Mouse (Mus musculus): ENCODE measurements around the gene Smim20.

DNA sequence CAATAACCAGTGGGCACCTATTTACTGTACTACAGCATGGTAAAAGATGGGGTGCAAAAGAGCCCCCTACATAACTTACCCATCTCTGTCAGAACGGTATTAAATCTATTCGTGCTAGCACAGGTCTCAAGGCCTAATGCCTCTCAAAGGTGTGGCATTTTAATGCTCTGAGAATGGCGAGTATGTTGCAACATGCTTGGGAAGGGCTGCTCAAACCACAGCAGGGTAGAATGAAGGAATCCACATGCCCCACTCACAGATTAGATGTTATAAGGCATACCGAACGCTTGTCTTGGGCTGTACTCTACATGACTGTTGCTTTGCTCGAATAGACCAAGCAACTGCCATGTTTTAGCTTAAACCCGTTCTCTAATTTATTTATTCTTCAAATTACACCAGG, 27.7 kb upstream of the Smim20 start:
- TF ChIP-seq CTCF (IDR thresholded peaks at IDR 0.05; ENCODE audit: control insufficient read depth, insufficient read depth, insufficient read length) (no peak), USF1 (IDR thresholded peaks at IDR 0.05; ENCODE audit: low read depth) (no peak), CEBPB (IDR thresholded peaks at IDR 0.05; ENCODE audit: low read depth) (peak; percentile 5), MYOD1 (IDR thresholded peaks at IDR 0.05; ENCODE audit: control insufficient read depth, insufficient read length, low read depth) (no peak), MAX (IDR thresholded peaks at IDR 0.05) (no peak)
